Mouse (Mus musculus): Measurements from ENCODE around the gene Miga1. TPM values are rescaled to one million over a fixed set of nuclear protein-coding genes. Genes with fewer than 3 reads are reported as not detected.

The Miga1 gene
- total RNA-seq, 1 experiment: 28.7 TPM

DNA sequence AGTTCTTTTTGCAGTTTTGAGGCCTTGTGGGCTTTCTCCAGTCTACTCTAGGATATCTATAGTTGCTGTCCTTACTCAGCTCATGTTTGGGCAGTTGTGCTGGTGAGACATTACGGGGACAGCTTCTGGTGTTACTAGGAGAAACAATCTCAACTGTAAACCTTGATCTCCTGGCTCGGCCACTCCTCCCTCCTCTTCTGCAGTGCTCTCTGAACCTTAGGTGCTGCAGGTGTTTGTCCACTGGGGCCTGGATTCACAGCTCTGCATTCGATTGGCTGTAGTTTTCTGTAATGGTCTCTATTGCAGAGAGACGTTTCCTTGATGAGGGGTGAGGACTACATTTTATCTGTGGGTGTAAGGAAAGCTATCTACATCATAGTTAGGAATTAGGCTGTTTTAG, 12.1 kb upstream of the Miga1 start:
- Histone ChIP-seq H3K4me3 (ENCODE audit: insufficient read depth in 1 of 2, low read depth in 1 of 2, low read length in 2 of 2, poor library complexity in 1 of 2, severe bottlenecking in 1 of 2) (no peak overlapping the region), H3K9me3 (ENCODE audit: control insufficient read depth, insufficient read depth, low read depth, low read length) (no peaks in the 10 kb centered on the region), H3K9ac (ENCODE audit: insufficient read depth, low read depth, low read length, poor library complexity, severe bottlenecking) (no peak overlapping the region; the same call in 1 of the 2 replicates), H3K36me3 (ENCODE audit: control insufficient read depth, insufficient read depth, low read length, poor library complexity, severe bottlenecking) (0 out of 2 replicates have a peak, but pooled peaks cover 4% of the 10 kb centered on the region), H3K27ac (ENCODE audit: insufficient read depth, low read depth, low read length, poor library complexity, severe bottlenecking) (no peak overlapping the region), H3K4me1 (ENCODE audit: control insufficient read depth in 2 of 2, insufficient read depth in 2 of 2, low read length in 2 of 2, poor library complexity in 1 of 2) (peaks cover 0 to 11% of the 10 kb centered on the region in 2 experiments; a peak in 2 of 4 replicates)
- no peak for DNase-seq (ENCODE audit: low read depth, low spot score)
- in situ Hi-C loops (cut with MboI; ENCODE audit: low sequenced_read_pairs in 2 of 2, unreplicated experiment in 2 of 2): no loop called here
- no peak for TF ChIP-seq ZNF384 (IDR thresholded peaks at IDR 0.05; ENCODE audit: low read depth, low read length)
- no peak for TF ChIP-seq MAFK (IDR thresholded peaks at IDR 0.05; ENCODE audit: insufficient read depth, low read depth, low read length)
- no peak for TF ChIP-seq ZC3H11A (IDR thresholded peaks at IDR 0.05; ENCODE audit: borderline replicate concordance, low read depth, low read length)
- no peak for TF ChIP-seq HCFC1 (IDR thresholded peaks at IDR 0.05; ENCODE audit: borderline replicate concordance, insufficient read depth, low read length)
- no peak for TF ChIP-seq CHD2 (IDR thresholded peaks at IDR 0.05; ENCODE audit: low read depth, low read length)

DNA sequence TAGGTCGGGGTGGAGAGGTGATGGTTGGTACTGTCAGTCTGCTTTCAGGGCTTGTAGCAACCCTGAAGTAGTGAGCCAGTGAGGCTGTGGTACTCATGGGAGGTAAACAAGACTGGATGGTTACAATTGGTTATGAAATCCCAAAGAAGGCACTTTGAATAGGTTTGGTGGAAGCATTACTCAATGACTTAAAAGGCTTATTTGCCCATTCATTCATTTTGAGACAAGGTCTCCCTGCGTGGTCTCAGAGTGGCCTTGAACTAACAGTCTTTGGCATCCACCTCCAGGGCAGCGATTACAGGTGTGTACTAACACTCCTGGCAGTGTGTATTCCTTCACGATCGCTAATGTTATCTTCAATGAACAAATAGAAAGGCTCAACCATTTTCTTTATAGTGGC, 10.8 kb upstream of the Miga1 start:
- Histone ChIP-seq H3K27ac (ENCODE audit: insufficient read depth, low read depth, low read length, poor library complexity, severe bottlenecking) (no peak overlapping the region), H3K9ac (ENCODE audit: insufficient read depth, low read depth, low read length, poor library complexity, severe bottlenecking) (no peak overlapping the region), H3K36me3 (ENCODE audit: control insufficient read depth, insufficient read depth, low read length, poor library complexity, severe bottlenecking) (0 out of 2 replicates have a peak, but pooled peaks cover 2% of the 10 kb centered on the region), H3K4me1 (ENCODE audit: control insufficient read depth in 2 of 2, insufficient read depth in 2 of 2, low read length in 2 of 2, poor library complexity in 1 of 2) (peaks cover 0 to 9% of the 10 kb centered on the region in 2 experiments; a peak in 2 of 4 replicates), H3K9me3 (ENCODE audit: control insufficient read depth, insufficient read depth, low read depth, low read length) (no peaks in the 10 kb centered on the region), H3K4me3 (ENCODE audit: insufficient read depth in 1 of 2, low read depth in 1 of 2, low read length in 2 of 2, poor library complexity in 1 of 2, severe bottlenecking in 1 of 2) (no peak overlapping the region)
- in situ Hi-C loops (cut with MboI; ENCODE audit: low sequenced_read_pairs in 2 of 2, unreplicated experiment in 2 of 2): no loop called here
- no peak for DNase-seq (ENCODE audit: low read depth, low spot score)
- TF ChIP-seq CHD2 (IDR thresholded peaks at IDR 0.05; ENCODE audit: low read depth, low read length) (no peak), MAFK (IDR thresholded peaks at IDR 0.05; ENCODE audit: insufficient read depth, low read depth, low read length) (no peak), HCFC1 (IDR thresholded peaks at IDR 0.05; ENCODE audit: borderline replicate concordance, insufficient read depth, low read length) (no peak), ZC3H11A (IDR thresholded peaks at IDR 0.05; ENCODE audit: borderline replicate concordance, low read depth, low read length) (no peak), ZNF384 (IDR thresholded peaks at IDR 0.05; ENCODE audit: low read depth, low read length) (no peak)

DNA sequence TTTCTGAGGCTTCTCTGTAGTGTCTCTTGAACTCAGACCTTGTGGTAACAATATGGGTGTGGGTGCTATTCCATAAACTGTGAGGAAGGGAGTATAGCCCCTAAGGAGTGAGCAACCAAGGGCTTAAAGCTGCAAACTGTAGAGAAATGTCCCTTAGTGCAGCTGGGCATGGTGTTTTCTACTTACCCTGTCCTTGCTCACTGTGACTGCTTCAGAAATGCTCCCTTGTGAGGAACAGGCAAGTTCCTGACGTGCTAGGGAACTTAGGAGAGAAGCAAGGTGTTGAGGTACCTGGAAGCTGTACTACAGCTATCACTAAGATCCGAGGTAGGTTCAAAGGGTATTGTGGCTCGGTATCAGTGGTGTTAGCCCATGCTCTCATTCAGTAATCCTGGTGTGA, 10.2 kb upstream of the Miga1 start:
- H3K9ac ChIP-seq (ENCODE audit: insufficient read depth, low read depth, low read length, poor library complexity, severe bottlenecking): no peak overlapping the region
- H3K9me3 ChIP-seq (ENCODE audit: control insufficient read depth, insufficient read depth, low read depth, low read length): no peaks in the 10 kb centered on the region
- H3K36me3 ChIP-seq (ENCODE audit: control insufficient read depth, insufficient read depth, low read length, poor library complexity, severe bottlenecking): 0 out of 2 replicates have a peak, but pooled peaks cover 2% of the 10 kb centered on the region
- no peak for DNase-seq (ENCODE audit: low read depth, low spot score)
- H3K4me1 ChIP-seq (ENCODE audit: control insufficient read depth in 2 of 2, insufficient read depth in 2 of 2, low read length in 2 of 2, poor library complexity in 1 of 2): peaks cover 0 to 7% of the 10 kb centered on the region in 2 experiments; a peak in 2 of 4 replicates
- H3K27ac ChIP-seq (ENCODE audit: insufficient read depth, low read depth, low read length, poor library complexity, severe bottlenecking): no peak overlapping the region
- no peak for TF ChIP-seq ZC3H11A (IDR thresholded peaks at IDR 0.05; ENCODE audit: borderline replicate concordance, low read depth, low read length)
- no peak for TF ChIP-seq HCFC1 (IDR thresholded peaks at IDR 0.05; ENCODE audit: borderline replicate concordance, insufficient read depth, low read length)
- no peak for TF ChIP-seq CHD2 (IDR thresholded peaks at IDR 0.05; ENCODE audit: low read depth, low read length)
- TF ChIP-seq MAFK (IDR thresholded peaks at IDR 0.05; ENCODE audit: insufficient read depth, low read depth, low read length): no peak
- TF ChIP-seq ZNF384 (IDR thresholded peaks at IDR 0.05; ENCODE audit: low read depth, low read length): no peak
- in situ Hi-C loops (cut with MboI; ENCODE audit: low sequenced_read_pairs in 2 of 2, unreplicated experiment in 2 of 2): no loop called here
- no peak overlapping the region for H3K4me3 ChIP-seq (ENCODE audit: insufficient read depth in 1 of 2, low read depth in 1 of 2, low read length in 2 of 2, poor library complexity in 1 of 2, severe bottlenecking in 1 of 2)

DNA sequence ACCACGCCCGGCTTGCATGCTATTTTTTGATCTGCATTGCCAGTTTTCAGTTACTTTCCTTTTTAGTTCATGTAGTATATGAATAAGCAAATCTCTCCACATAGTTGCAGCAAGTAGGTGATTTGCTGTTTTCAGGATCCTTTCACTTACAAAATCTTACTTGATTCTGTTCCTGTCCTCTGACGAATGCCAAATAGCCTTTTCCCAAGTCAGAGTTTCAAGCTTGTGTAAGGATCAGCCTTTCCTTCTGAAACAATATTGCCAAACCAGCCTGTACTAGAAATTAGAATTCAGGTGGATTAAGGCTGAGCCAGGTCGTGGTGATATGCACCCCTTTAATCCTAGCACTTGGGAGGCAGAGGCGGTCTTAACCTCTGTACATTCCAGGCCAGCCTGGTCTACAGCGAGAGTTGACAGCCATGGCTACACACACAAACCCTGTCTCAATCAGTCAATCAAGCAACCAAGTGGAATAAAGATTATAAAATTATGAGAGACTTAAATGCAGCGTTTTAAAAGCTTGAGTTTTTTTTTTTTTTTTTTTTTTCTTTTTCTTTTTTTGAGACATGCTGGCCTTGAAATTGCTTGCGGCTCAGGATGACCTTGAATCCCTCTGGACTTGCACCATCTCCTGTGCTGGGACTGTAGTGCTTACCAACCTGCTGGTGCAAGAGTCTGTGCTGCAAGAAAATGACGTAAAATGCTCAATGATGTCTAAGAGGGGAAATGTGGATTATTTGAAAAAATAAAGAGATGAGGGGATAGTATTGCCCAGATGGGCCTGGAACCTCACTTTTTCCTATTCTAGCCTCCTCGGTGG, 8.0 kb upstream of the Miga1 start:
- Histone ChIP-seq H3K4me1 (ENCODE audit: control insufficient read depth in 2 of 2, insufficient read depth in 2 of 2, low read length in 2 of 2, poor library complexity in 1 of 2) (peaks cover 0 to 7% of the 10 kb centered on the region in 2 experiments; a peak in 2 of 4 replicates), H3K36me3 (ENCODE audit: control insufficient read depth, insufficient read depth, low read length, poor library complexity, severe bottlenecking) (0 out of 2 replicates have a peak, but pooled peaks cover 2% of the 10 kb centered on the region), H3K4me3 (ENCODE audit: insufficient read depth in 1 of 2, low read depth in 1 of 2, low read length in 2 of 2, poor library complexity in 1 of 2, severe bottlenecking in 1 of 2) (no peak overlapping the region), H3K9me3 (ENCODE audit: control insufficient read depth, insufficient read depth, low read depth, low read length) (no peaks in the 10 kb centered on the region), H3K27ac (ENCODE audit: insufficient read depth, low read depth, low read length, poor library complexity, severe bottlenecking) (no peak overlapping the region), H3K9ac (ENCODE audit: insufficient read depth, low read depth, low read length, poor library complexity, severe bottlenecking) (no peak overlapping the region)
- in situ Hi-C loops (cut with MboI; ENCODE audit: low sequenced_read_pairs in 2 of 2, unreplicated experiment in 2 of 2): no loop called here
- DNase-seq (ENCODE audit: low read depth, low spot score): no peak
- TF ChIP-seq ZC3H11A (IDR thresholded peaks at IDR 0.05; ENCODE audit: borderline replicate concordance, low read depth, low read length): no peak
- TF ChIP-seq ZNF384 (IDR thresholded peaks at IDR 0.05; ENCODE audit: low read depth, low read length): no peak
- TF ChIP-seq MAFK (IDR thresholded peaks at IDR 0.05; ENCODE audit: insufficient read depth, low read depth, low read length): no peak
- TF ChIP-seq HCFC1 (IDR thresholded peaks at IDR 0.05; ENCODE audit: borderline replicate concordance, insufficient read depth, low read length): no peak
- TF ChIP-seq CHD2 (IDR thresholded peaks at IDR 0.05; ENCODE audit: low read depth, low read length): no peak

Data from ES-E14 (cell line).